Mouse (Mus musculus) liver, embryonic 11.5 days (tissue): ENCODE data around the gene Tmem205. TPM values are rescaled to one million over a fixed set of nuclear protein-coding genes. Genes with fewer than 3 reads are reported as not detected.
A peak's percentile ranks its signal among the peaks of the same experiment; 100 is the strongest.

Source experiments
- ATAC-seq: fragments of 200-750 bp; cut with Nextera tagmentation; replicated peaks from 2 replicates; pipeline ENCODE4 v1.8.0; 2017; ENCODE audit warnings: moderate number of reproducible peaks, mild to moderate bottlenecking, moderate TSS enrichment, moderate library complexity; ENCODE audit not compliant: low FRiP score
- DNase-seq: peaks from one replicate; pipeline ENCODE4 v3.0.0-alpha.2; 2017; ENCODE audit warnings: low spot score
- H3K27ac ChIP-seq: fragments of 300-500 bp; sonication (generic); 2 replicates; pipeline ENCODE4 v1.5.1; 2014; ENCODE audit warnings: mild to moderate bottlenecking, low read depth, low read length, control low read depth
- H3K27me3 ChIP-seq: fragments of 300-500 bp; sonication (generic); replicated peaks from 2 replicates; pipeline ENCODE4 v1.6.1; 2014; ENCODE audit warnings: low read length, mixed read lengths; ENCODE audit not compliant: control insufficient read depth, insufficient read depth
- H3K36me3 ChIP-seq: fragments of 300-500 bp; sonication (generic); 2 replicates; pipeline ENCODE4 v1.6.1; 2014; ENCODE audit warnings: mild to moderate bottlenecking, low read length, moderate library complexity, mixed read lengths; ENCODE audit not compliant: control insufficient read depth, insufficient read depth
- H3K4me1 ChIP-seq: fragments of 300-500 bp; sonication (generic); replicated peaks from 2 replicates; pipeline ENCODE4 v1.6.1; 2014; ENCODE audit warnings: low read length, mixed read lengths; ENCODE audit not compliant: control insufficient read depth, insufficient read depth
- H3K4me2 ChIP-seq: fragments of 300-500 bp; sonication (generic); 2 replicates; pipeline ENCODE4 v1.6.1; 2014; ENCODE audit warnings: mild to moderate bottlenecking, control low read depth, moderate library complexity
- H3K4me3 ChIP-seq: fragments of 300-500 bp; sonication (generic); 2 replicates; pipeline ENCODE4 v1.5.1; 2014; ENCODE audit warnings: low read depth, low read length, control low read depth
- H3K9ac ChIP-seq: fragments of 300-500 bp; sonication (generic); 2 replicates; pipeline ENCODE4 v1.6.1; 2014; ENCODE audit warnings: low read depth, low read length, control low read depth
- H3K9me3 ChIP-seq: fragments of 300-500 bp; sonication (generic); 2 replicates; pipeline ENCODE4 v1.6.1; 2016; ENCODE audit warnings: low read length, inconsistent platforms, mixed read lengths; ENCODE audit not compliant: control insufficient read depth
- WGBS: fragments of 180-500 bp; shearing (Covaris S2); extraction: QIAGEN DNeasy Blood & Tissue Kit; methylation state at CpG from one replicate; pipeline ENCODE4 v1.1.7; 2014; 5-methylcytosine and 5-hydroxymethylcytosine counted together
- polyA plus RNA-seq: library from polyadenylated mRNA; unstranded; fragments of >200 nt; fragmentation: Nextera tagmentation; extraction: Ambion mirVana; gene quantifications from 2 replicates; pipeline ENCODE4 v1.2.1, GENCODE M21; 2014

Tmem205 gene
- polyA plus RNA-seq, 1 experiment from 2014 or later, result 45.0 TPM

DNA sequence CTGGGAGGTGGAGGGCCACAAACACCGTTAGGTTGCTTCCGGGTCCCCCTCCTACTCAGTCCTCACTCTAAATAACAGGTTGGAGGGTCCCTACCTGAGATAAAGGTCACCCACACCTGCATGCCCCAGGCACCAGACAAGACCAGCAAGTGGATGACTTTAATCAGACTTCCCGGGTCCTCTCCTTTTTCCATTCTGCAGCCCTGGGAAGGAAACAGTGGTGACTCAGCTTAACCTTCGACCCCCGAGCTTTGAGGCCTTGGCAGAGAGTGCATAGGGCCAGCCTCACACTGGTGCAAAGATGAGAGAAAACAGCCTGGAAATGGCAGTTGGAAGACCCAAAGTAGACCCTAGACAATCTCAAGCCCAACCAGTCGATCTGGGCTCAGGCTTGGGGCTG, 1.2 kb downstream of the Tmem205 start:
- Histone ChIP-seq H3K4me2 (peak overlapping the region; percentile 68), H3K9me3 (no peaks in the 10 kb centered on the region), H3K27ac (no peak overlapping the region), H3K4me3 (peak overlapping the region; percentile 56; the same call in 1 of the 2 replicates), H3K9ac (no peak overlapping the region), H3K27me3 (no peaks in the 10 kb centered on the region), H3K4me1 (peaks cover 14% of the 10 kb centered on the region), H3K36me3 (no peaks in the 10 kb centered on the region)
- ATAC-seq, result no peak
- 66% methylated on average over 6 of the region's 6 CpGs for WGBS
- no peak for DNase-seq

DNA sequence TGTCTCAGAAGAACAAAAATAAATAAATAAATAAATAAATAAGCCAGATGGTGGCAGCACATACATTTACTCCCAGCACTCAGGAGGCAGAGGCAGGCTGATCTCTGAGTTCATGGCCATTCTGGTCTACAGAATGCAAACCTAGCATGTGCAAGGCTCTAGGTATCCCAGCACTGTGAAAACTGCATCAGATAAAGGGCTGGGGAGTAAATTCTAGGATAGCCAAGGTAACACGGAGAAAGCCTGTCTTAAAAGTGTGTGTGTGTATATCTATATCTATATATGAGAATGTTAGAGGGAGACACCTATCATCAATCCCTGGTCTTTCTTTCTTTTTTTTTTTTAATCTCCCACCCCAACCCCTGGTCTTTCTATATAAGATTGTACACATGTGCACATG, 1.9 kb downstream of the Tmem205 start:
- ATAC-seq, result no peak

DNA sequence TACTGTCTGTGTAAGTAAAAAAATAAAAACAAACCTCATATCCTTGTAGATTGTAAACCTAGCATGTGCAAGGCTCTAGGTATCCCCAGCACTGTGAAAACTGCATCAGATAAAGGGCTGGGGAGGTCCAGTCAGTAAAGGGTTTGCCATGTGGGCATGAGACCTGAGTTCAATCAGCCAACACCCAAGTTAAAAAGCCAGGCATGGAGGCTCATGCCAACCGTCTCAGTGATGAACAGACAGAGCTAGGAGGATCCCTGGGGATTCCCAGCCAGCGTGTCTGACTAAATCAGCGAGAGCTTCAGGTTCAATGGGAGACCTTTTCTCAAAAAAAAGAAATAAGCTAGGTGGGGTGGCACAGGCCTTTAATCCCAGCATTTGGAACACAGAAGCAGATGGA, 2.3 kb downstream of the Tmem205 start:
- H3K4me3 ChIP-seq, result no peak overlapping the region
- no peak overlapping the region for H3K4me2 ChIP-seq
- no peaks in the 10 kb centered on the region for H3K36me3 ChIP-seq
- H3K4me1 ChIP-seq, result peaks cover 14% of the 10 kb centered on the region
- ATAC-seq (no peak), DNase-seq (no peak)
- no peaks in the 10 kb centered on the region for H3K9me3 ChIP-seq
- 90% methylated on average over 3 of the region's 3 CpGs for WGBS
- H3K27me3 ChIP-seq, result no peaks in the 10 kb centered on the region
- no peak overlapping the region for H3K27ac ChIP-seq
- H3K9ac ChIP-seq, result no peak overlapping the region

More for the DNA sequence above, 1.9 kb downstream of the Tmem205 start:
- Histone ChIP-seq H3K27ac (no peak overlapping the region), H3K27me3 (no peaks in the 10 kb centered on the region), H3K9ac (no peak overlapping the region), H3K4me2 (no peak overlapping the region), H3K4me1 (peaks cover 14% of the 10 kb centered on the region), H3K9me3 (no peaks in the 10 kb centered on the region), H3K4me3 (no peak overlapping the region), H3K36me3 (no peaks in the 10 kb centered on the region)
- WGBS, result 89% methylated on average over 1 of the region's 1 CpGs
- no peak for DNase-seq

DNA sequence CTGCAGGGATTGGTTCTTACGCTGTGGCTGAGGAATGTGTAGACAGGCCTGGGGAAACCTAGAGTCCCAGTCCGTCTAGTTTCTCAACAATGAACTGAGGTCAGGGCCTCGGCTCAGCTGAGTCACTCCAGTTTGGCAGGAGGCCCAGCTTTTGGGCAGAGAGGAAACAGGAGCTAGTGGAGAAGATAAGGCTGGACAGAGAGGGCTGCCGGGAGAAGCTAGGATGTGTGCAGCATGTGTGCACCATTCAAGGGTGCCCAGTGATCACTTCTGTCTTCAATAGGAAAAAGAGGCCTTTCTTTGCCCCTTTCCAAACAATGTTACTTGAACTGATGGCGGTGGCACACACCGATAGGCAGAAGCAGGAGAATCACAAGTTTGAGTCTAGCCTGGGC, 3.3 kb downstream of the Tmem205 start:
- peak; percentile 54 for ATAC-seq
- WGBS, result 53% methylated on average over 6 of the region's 6 CpGs
- no peak overlapping the region for H3K27ac ChIP-seq

DNA sequence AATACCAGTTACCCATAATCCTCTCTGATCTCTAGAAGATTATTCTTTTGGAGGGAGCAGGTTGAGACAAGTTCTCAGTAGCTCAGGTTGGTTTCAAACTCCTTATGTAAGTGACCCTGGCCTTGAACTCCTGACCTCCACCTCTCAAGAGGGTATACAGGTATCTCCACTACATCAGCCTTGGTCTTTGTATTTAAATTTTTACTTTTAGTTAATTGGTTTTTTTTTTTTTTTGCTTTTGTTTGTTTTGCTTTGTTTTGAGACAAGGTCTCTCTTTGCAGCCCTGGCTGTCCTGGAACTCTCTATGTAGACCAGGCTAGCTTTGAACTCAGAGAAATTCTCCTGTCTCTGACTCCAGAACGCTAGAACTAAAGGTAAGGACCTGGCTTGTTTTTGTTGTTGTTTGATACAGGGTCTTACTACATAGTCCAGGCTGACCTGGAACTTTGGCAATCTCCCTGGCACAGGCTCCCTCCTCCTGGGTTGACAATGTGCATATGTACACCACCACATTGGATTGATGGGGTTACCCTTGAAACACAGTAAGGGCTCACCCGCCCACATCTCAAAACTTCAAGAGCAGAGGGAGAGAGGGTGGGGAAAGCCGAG, 3.8 kb downstream of the Tmem205 start:
- H3K27me3 ChIP-seq, result no peaks in the 10 kb centered on the region
- ATAC-seq (no peak), DNase-seq (no peak)
- H3K27ac ChIP-seq, result no peak overlapping the region
- no peaks in the 10 kb centered on the region for H3K36me3 ChIP-seq
- peaks cover 14% of the 10 kb centered on the region for H3K4me1 ChIP-seq
- H3K9ac ChIP-seq, result no peak overlapping the region
- WGBS, result 56% methylated on average over 3 of the region's 3 CpGs
- H3K4me3 ChIP-seq, result no peak overlapping the region
- no peaks in the 10 kb centered on the region for H3K9me3 ChIP-seq
- no peak overlapping the region; the same call in 1 of the 2 replicates for H3K4me2 ChIP-seq

More for the DNA sequence above, 3.3 kb downstream of the Tmem205 start:
- no peak overlapping the region; the same call in 1 of the 2 replicates for H3K4me2 ChIP-seq
- no peaks in the 10 kb centered on the region for H3K9me3 ChIP-seq
- H3K36me3 ChIP-seq, result no peaks in the 10 kb centered on the region
- no peak for DNase-seq
- no peak overlapping the region for H3K4me3 ChIP-seq
- no peak overlapping the region for H3K9ac ChIP-seq
- H3K27me3 ChIP-seq, result no peaks in the 10 kb centered on the region
- H3K4me1 ChIP-seq, result peaks cover 14% of the 10 kb centered on the region

DNA sequence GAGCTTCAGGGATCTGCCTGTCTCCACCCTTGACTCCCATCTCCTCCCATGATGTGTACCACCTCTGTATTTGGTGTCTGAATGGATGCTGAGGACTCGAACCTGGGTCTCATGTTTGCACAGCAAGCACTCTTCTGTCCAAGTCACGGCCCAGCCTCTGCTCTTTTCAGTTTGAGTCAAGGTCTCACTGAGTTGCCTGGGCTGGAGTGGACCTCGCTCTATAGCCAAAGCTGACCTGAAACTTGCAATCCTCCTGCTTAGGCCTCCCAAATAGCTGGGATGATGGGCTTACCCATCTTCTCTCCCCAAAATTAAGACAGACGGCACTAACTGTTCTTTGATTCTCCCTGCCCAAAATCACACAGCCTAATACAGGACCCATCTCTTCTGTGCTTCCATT, 4.3 kb downstream of the Tmem205 start:
- H3K9me3 ChIP-seq, result no peaks in the 10 kb centered on the region
- 84% methylated on average over 4 of the region's 4 CpGs for WGBS
- no peak overlapping the region for H3K9ac ChIP-seq
- peaks cover 14% of the 10 kb centered on the region for H3K4me1 ChIP-seq
- H3K36me3 ChIP-seq, result no peaks in the 10 kb centered on the region
- no peak overlapping the region for H3K4me3 ChIP-seq
- H3K27me3 ChIP-seq, result no peaks in the 10 kb centered on the region
- H3K4me2 ChIP-seq, result no peak overlapping the region
- ATAC-seq (no peak), DNase-seq (no peak)
- H3K27ac ChIP-seq, result no peak overlapping the region

DNA sequence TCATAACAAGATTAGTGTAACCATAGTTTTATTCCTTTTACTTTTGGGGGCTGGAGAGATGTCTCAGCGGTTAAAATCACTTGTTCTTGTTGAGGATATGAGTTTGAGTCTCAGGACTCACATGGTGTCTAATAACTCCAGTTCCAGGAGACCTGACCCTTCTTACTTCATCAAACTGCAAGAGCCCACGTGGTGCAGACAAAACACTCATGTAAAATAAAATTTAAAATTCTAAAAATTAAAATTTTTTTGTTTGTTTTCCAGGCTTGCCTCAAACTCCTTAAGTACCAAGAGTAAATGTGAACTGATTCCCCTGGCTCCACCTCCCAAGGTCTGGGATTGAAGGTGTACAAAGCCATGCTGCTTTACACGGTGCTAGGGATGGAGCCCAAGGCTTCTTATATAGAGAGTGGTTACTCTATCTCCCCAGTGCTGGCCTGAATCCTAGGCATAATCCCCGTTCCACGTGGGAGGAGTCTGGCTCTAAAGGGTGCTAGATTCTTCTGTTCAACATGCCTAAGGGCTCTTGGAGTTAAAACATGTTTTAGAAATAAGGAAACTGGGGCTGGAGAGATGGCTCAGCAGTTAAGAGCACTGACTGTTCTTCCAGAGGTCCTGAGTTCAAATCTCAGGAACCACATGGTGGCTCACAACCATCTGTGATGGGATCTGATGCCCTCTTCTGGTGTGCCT, 8.5 kb downstream of the Tmem205 start:
- no peak overlapping the region for H3K27ac ChIP-seq
- H3K4me2 ChIP-seq, result peak overlapping the region; percentile 100
- H3K4me3 ChIP-seq, result no peak overlapping the region
- H3K9ac ChIP-seq, result no peak overlapping the region
- no peak for ATAC-seq
- H3K4me1 ChIP-seq, result peaks cover 6% of the 10 kb centered on the region
- no peaks in the 10 kb centered on the region for H3K9me3 ChIP-seq
- H3K36me3 ChIP-seq, result no peaks in the 10 kb centered on the region
- WGBS, result 25% methylated on average over 5 of the region's 5 CpGs
- no peak for DNase-seq
- no peaks in the 10 kb centered on the region for H3K27me3 ChIP-seq

DNA sequence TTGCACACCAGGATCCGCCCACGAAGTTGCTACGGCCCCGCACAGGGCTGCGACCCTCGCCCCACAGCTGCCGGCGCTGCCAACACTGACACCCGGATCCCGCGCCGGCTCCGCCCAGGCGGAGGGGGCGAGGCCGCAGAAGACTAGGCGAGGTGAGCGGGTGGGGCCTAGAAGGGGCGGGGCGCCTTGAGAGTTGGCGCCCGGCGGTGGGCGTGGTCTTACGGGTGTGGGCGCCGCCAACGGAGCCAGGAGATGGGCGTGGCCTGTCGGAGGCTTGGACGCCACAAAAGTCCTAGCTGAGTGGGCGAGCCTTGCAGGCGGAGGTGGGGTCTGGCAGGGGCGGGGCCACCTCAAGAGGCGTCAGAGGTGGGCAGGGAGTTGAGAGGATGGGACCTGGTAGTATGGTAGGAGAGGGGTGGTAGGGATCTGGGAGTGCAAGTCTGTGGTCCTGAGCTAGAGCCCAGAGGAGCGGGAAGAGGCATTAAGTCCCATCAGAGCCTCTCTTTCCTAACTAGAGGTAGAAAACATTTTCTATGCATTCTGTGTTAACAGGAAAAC, 9.2 kb downstream of the Tmem205 start, which contains the start of gene Rab3d:
Gene Rab3d, minus strand, starts transcription at position 158 of the 558 bp plus-strand sequence.
- Histone ChIP-seq H3K36me3 (no peaks in the 10 kb centered on the region), H3K4me2 (peak within 1 kb of the TSS; percentile 100), H3K9me3 (no peaks in the 10 kb centered on the region), H3K4me3 (peak within 1 kb of the TSS; percentile 72), H3K27me3 (no peaks in the 10 kb centered on the region), H3K9ac (peak within 1 kb of the TSS; percentile 74), H3K4me1 (peaks cover 6% of the 10 kb centered on the region), H3K27ac (peak within 1 kb of the TSS; percentile 22; the same call in 1 of the 2 replicates)
- DNase-seq (peak; percentile 96), ATAC-seq (peak; percentile 95)
- WGBS, result under 1% methylated on average over 36 of the region's 36 CpGs
